19 mouse cellular contexts compared by ENCODE assay signal in genomic region chr4:97766100-97766499, GRCm38 (mm10). TPM values are rescaled to one million over a fixed set of nuclear protein-coding genes. Genes with fewer than 3 reads are reported as not detected.
"Had no signal": no experiment of that assay in that cellular context is flagged by ENCODE, and none has a peak within 500 bp of the region (broad histone marks: within the 10 kb centered on the region; RNA-seq: fewer than 3 reads in every experiment).

No protein-coding gene starts in this region.

- H3K4me2 ChIP-seq: lung, embryonic 14.5 days; midbrain, embryonic 13.5 days; neural tube, embryonic 13.5 days; neural tube, embryonic 15.5 days had no signal

- H3K27me3 ChIP-seq: neural tube, embryonic 13.5 days; neural tube, embryonic 15.5 days had no signal

- H3K4me3 ChIP-seq: midbrain, embryonic 10.5 days; midbrain, embryonic 13.5 days; myocyte; neural tube, embryonic 13.5 days; neural tube, embryonic 15.5 days had no signal

- H3K36me3 ChIP-seq: midbrain, embryonic 10.5 days; midbrain, embryonic 13.5 days; neural tube, embryonic 13.5 days; neural tube, embryonic 15.5 days had no signal

- H3K4me1 ChIP-seq: midbrain, embryonic 10.5 days; midbrain, embryonic 13.5 days; neural tube, embryonic 13.5 days; neural tube, embryonic 15.5 days had no signal

- ATAC-seq: midbrain, embryonic 13.5 days; midbrain, embryonic 16.5 days had no signal

- H3K27ac ChIP-seq: midbrain, embryonic 10.5 days; midbrain, embryonic 13.5 days; neural tube, embryonic 13.5 days; neural tube, embryonic 15.5 days had no signal

- H3K9ac ChIP-seq: lung, embryonic 14.5 days; midbrain, embryonic 13.5 days; neural tube, embryonic 13.5 days; neural tube, embryonic 15.5 days had no signal

- DNase-seq: lung, adult 18-20 months; lung, embryonic 14.5 days; lung, postnatal 10 days; lung, postnatal 4 days; retina, postnatal 1 day; right cerebral cortex, adult 18-20 months; right cerebral cortex, postnatal 25 days; right cerebral cortex, postnatal 4 days; spleen, adult 18-20 months; thymus, adult 18-20 months; thymus, postnatal 14 days; thymus, postnatal 36 days had no signal

- H3K9me3 ChIP-seq: midbrain, embryonic 10.5 days; midbrain, embryonic 13.5 days; neural tube, embryonic 13.5 days; neural tube, embryonic 15.5 days had no signal

RNA-seq across cellular contexts. Expression of gene E130114P18Rik, which starts 11.8 kb away (rescaled TPM):
- polyA plus RNA-seq: myocyte; small intestine, adult 2 months had no signal
